Mouse (Mus musculus): ENCODE measurements around the gene Adm2.

- TF ChIP-seq CTCF (IDR thresholded peaks at IDR 0.05; ENCODE audit: extremely low read depth, insufficient read depth, low read length) (no peak), POLR2A (IDR thresholded peaks at IDR 0.05; ENCODE audit: extremely low read depth, insufficient read depth, low read length) (no peak)
Observed at GRCm38 (mm10) chr15:89296465-89296864, 26.1 kb upstream of the Adm2 start.

Measured in cortical plate, adult 2 months (tissue).